Mouse (Mus musculus): ENCODE measurements around the gene Xylt1.

Xylt1 gene

GRCm38 (mm10) chr7:117567653-117568340 is 187.0 kb downstream of the Xylt1 start:
- no peak for DNase-seq

GRCm38 (mm10) chr7:117571131-117571530 is 190.4 kb downstream of the Xylt1 start:
- DNase-seq, result no peak

DNA sequence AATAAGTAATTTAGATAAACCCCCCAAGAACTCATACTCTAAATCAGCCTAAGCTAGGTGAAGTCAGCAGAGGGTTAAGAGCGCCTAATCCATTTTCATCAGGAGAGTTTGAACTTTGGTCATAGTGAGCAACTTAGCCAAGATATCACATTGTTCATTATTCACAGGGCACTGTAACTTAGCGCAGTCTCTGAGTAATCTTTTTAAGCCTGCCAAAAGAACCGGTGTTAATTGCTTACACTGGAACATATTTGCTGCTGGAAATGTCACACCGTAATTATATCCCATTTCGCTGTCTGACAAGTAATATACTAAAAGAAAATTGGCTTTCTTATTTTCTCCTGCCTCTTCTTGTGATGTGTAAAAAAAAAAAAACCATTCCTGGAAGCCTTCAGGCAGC is 190.9 kb downstream of the Xylt1 start:
- no peak for DNase-seq

GRCm38 (mm10) chr7:117573170-117573569 is 192.4 kb downstream of the Xylt1 start:
- peak; percentile 26 for DNase-seq

DNA sequence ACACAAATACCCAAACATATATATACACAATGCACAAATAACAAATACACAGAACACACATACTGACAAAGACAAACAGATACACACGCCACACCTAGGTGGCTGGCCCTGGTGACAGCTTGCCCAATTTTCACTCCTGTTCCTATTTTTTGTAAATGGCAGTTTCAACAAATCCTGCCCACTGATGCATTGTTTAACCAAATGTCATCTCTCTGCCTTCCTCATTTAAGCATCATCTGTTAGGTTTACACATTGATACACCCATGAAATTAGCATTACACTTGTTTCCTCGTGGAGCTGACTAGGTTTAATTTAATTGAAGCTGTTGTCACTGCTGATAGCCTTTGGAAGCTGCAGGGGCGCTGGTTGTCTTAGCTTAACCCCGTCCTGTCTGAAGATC is 194.6 kb downstream of the Xylt1 start:
- no peak for DNase-seq

DNA sequence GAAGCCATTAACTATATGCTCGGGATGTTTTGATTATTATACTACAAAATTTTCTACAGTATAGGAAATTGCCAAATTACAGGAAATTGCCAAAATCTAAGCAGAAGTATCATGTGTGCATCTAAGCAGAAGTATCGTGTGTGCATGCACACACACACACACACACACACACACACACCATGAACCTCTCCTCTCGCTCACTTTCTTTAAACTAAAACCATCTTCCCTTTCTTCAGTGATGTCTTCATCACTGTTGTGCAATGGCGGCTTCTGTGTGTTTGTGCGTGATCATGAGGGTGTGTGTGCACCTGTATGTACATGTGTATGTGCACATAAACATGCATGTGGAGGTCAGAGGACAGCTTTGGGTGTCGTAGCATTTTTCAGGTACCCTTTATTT is 196.3 kb downstream of the Xylt1 start:
- DNase-seq, result no peak

- DNase-seq, result peak; percentile 4
These were observed 204.4 kb downstream of the Xylt1 start for GRCm38 (mm10) chr7:117585164-117585563.

- DNase-seq, result no peak
These were observed 206.0 kb downstream of the Xylt1 start for GRCm38 (mm10) chr7:117586811-117587210.

- DNase-seq, result no peak
These were observed 206.6 kb downstream of the Xylt1 start for GRCm38 (mm10) chr7:117587234-117587929.

GRCm38 (mm10) chr7:117588426-117588825 is 207.6 kb downstream of the Xylt1 start:
- DNase-seq, result peak; percentile 15

DNA sequence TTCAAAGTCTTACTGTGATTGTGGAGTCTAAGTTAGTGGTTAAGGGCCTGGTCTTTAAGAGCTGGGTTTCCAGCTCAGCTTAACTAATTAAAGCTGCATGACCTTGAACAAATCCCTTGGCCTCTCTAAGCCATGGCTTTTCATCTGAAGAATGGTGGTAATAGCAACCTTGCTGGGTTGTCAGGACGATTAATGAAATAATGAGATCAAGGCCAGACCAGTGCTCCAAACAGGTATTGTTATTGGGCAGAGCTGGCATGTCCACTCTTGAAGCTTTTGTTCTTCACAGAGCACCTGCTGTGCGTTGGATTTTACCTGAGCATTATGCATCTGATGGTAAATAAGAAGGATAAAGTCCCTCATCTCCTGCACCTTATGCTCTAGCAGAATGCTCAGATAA is 208.6 kb downstream of the Xylt1 start:
- DNase-seq, result no peak

DNA sequence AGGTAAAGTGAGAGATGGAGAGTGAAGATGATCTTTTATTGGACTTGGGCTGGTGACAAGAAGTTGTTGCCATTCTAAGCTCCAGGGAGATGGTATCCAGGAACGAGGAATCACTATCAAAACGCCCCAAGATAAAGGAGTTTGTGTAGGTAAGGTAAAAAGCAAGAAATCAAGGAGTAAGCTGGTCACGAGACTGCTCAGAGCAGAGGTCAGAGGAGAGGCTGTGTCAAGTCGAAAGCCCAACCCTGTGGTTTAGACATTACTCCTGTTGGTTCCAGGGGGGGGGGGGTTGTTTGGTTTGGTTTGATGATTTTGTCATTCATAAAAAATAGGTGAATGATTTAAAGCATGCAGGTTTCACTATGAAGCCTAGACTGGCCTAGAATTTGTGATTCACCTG is 209.0 kb downstream of the Xylt1 start:
- DNase-seq, result no peak

- no peak for DNase-seq
These were observed 213.4 kb downstream of the Xylt1 start for GRCm38 (mm10) chr7:117594191-117594590.

DNA sequence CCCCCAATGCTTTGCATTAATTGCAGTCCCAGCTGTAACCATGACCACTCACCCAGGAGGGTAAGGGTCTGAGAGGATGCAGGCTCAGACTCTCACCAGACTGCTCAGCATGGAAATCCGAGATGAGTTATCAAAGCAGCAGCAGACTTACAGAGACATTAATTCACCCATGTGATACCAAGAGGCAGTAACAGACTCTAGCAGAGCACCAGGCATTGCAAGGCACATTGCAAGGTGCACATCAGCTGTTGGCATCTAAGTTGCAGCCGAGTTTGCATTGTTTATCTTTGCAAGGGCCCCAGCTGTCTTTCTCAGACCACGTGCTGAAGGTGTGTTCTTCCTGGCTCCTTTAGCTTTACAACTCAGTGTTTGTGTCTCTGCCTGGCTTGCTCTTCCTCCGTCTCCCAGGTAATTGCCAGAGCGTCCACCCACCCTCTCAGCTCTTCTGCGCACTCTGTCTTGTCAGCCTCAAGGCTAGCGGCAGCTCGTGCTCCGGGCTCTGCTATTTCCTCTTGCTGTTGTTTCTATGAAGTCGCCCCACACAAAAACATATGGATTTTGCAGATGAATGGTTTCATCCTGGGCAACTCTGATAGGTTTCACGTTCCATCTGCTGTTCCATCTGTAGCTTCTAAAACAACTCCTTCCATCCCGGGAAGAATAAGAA is 214.4 kb downstream of the Xylt1 start:
- no peak for DNase-seq

- no peak for DNase-seq
These were observed 219.7 kb downstream of the Xylt1 start for GRCm38 (mm10) chr7:117600443-117600842.

DNA sequence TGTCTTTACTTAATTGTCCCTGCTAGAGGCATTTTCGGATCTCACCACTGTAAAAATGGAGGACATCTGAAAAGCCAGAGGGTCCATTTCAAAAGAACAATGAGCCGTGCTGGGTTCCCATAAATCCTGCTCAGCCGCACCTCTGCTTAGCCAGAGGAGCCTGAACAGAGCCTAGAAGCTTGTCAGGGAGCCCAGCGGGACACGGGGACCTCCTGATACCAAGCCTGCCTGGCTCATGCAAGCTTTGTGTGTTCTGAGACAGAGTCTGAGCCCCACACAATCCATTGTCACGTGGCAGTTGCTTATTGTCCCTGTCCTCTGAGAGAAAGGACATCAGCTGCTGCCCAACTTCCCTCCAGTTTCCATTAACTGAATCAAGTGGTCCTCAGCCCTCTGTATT is 229.7 kb downstream of the Xylt1 start:
- DNase-seq, result no peak

- DNase-seq, result no peak
These were observed 232.2 kb downstream of the Xylt1 start for GRCm38 (mm10) chr7:117612788-117613473.

- no peak for DNase-seq
These were observed 233.0 kb downstream of the Xylt1 start for GRCm38 (mm10) chr7:117613796-117614195.

- DNase-seq, result no peak
These were observed 233.6 kb downstream of the Xylt1 start for GRCm38 (mm10) chr7:117614346-117614745.

- DNase-seq, result no peak
These were observed 234.1 kb downstream of the Xylt1 start for GRCm38 (mm10) chr7:117614851-117615250.

DNA sequence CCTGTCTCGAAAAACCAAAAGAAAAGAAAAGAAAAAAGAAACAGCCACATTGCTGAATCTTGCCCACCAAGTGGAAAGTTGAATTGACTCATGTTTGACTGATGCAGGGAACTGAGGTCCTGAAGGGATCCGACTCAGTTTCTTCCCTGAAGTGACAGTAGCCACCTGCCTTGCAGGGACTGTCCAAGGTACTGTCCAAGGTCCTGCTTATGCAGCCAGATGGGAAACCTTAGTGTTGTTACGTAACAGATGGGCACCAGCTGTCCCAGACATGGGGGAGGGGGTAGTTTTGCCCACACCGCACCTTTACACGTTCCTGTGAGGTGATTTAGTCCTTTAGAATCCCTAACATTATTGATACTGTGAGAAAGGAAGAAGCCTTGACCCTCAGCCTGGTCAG is 235.5 kb downstream of the Xylt1 start:
- DNase-seq, result peak; percentile 15

DNA sequence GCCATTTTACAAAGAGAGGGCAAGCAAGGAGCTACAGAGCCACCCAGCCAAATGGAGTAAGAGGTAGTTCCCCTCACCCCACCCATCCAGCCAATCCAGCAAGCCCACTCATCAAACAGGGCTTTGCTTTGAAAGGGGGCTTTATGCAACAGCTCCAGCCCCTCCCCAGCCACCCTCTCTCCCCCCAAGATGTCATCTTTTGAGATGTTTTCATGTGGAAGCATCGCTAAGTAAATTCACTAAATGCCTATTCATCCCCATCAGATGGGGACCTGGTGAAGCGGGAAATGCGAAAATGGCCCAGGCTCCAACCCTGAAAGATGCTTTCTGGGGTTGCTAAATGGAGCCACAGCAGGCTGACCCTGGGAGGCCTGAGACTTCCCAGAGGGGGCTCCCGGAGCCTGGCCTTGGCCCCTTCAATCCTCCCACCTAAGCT is 238.0 kb downstream of the Xylt1 start:
- DNase-seq, result no peak

- DNase-seq, result no peak
These were observed 240.8 kb downstream of the Xylt1 start for GRCm38 (mm10) chr7:117621566-117621965.

Data from lung, postnatal 10 days (tissue).